Mouse (Mus musculus) neural tube, embryonic 13.5 days (tissue): ENCODE measurements around the gene Dvl3. TPM values are rescaled to one million over a fixed set of nuclear protein-coding genes. Genes with fewer than 3 reads are reported as not detected.
"Not testable (repeated sequence)": the region's sequence is repeated elsewhere in the genome, so short reads cannot be mapped to it uniquely, and the experiment has no call there.

Experiments
- ATAC-seq: fragments of 200-750 bp; cut with Nextera tagmentation; 2 replicates; pipeline ENCODE4 v1.8.0; 2017; ENCODE audit warnings: low read depth, mild to moderate bottlenecking, moderate TSS enrichment, moderate library complexity
- H3K27ac ChIP-seq: fragments of 300-500 bp; sonication (generic); replicated peaks from 2 replicates; pipeline ENCODE4 v1.5.1; 2015; ENCODE audit warnings: moderate library complexity, mild to moderate bottlenecking, inconsistent platforms
- H3K27me3 ChIP-seq: fragments of 300-500 bp; sonication (generic); 2 replicates; pipeline ENCODE4 v1.6.1; 2015; ENCODE audit warnings: mild to moderate bottlenecking, inconsistent platforms
- H3K36me3 ChIP-seq: fragments of 300-500 bp; sonication (generic); 2 replicates; pipeline ENCODE4 v1.6.1; 2015; ENCODE audit warnings: mild to moderate bottlenecking, inconsistent platforms
- H3K4me1 ChIP-seq: fragments of 300-500 bp; sonication (generic); replicated peaks from 2 replicates; pipeline ENCODE4 v1.6.1; 2015; ENCODE audit warnings: inconsistent platforms
- H3K4me2 ChIP-seq: fragments of 300-500 bp; sonication (generic); 2 replicates; pipeline ENCODE4 v1.6.1; 2015; ENCODE audit warnings: inconsistent platforms, mild to moderate bottlenecking, moderate library complexity
- H3K4me3 ChIP-seq: fragments of 300-500 bp; sonication (generic); 2 replicates; pipeline ENCODE4 v1.5.1; 2015; ENCODE audit warnings: mild to moderate bottlenecking, inconsistent platforms
- H3K9ac ChIP-seq: fragments of 300-500 bp; sonication (generic); 2 replicates; pipeline ENCODE4 v1.6.1; 2015; ENCODE audit warnings: moderate library complexity, mild to moderate bottlenecking, inconsistent platforms
- H3K9me3 ChIP-seq: fragments of 300-500 bp; sonication (generic); 2 replicates; pipeline ENCODE4 v1.6.1; 2016; ENCODE audit warnings: inconsistent platforms
- WGBS: fragments of 180-500 bp; shearing (Covaris S2); methylation state at CpG from one replicate; pipeline ENCODE4 v1.1.7; 2015; 5-methylcytosine and 5-hydroxymethylcytosine counted together
- polyA plus RNA-seq: library from polyadenylated mRNA; unstranded; fragments of >200 nt; fragmentation: Nextera tagmentation; extraction: Ambion mirVana; gene quantifications from 2 replicates; pipeline ENCODE4 v1.2.1, GENCODE M21; 2015

Gene Dvl3
- polyA plus RNA-seq: 48.5 and 55.4 TPM in 2 replicates

DNA sequence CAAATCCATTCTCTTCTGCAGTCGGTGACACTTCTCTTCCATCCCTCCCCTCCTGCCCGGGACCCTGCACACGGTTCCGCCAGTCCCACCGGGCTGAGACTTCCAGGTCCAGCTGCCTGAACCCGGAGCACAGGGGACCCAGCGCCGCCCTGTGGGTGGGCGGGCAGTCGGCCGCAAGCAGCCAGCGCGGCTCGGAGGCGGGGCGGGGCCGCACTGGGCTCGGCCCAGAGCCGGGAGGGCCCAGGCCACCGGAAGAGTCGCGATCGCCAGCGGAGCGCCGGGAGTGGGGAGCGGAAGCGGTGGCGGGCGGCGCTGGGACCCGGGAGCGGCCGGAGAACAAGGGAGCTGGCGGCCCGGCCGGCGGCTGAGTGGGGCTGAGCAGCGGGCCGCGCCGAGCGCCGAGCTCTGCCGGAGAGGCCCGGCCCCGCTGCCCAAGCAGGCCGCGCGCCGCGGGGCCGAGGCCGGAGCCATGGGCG is at the start of gene Dvl3:
Dvl3 (plus strand) TSS at position 257 of the 476 bp plus-strand sequence.
- under 1% methylated on average over 42 of the region's 55 CpGs for WGBS
- peak; percentile 94 for ATAC-seq
- H3K4me1 ChIP-seq: peaks cover 46% of the 10 kb centered on the region

DNA sequence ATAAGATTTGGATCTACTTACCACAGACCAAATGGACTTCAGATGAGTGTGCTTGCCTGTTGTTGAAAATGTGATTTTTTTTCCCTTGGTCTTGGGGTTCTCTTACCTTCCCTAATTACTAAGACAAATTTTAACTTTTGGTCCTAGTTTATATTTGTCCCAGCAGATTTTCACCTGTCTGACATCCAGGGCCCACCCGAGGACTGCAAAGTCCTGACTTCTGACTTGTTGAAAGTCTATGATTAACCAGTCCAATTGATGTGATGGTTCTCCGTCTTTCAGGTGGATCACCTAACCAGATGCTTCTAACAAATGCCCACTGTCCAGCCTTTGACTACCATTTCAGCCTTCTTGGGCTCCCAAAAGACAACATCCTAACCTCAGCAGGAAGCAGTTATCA is 45.8 kb upstream of the Dvl3 start:
- ATAC-seq: no peak
- Histone ChIP-seq H3K4me3 (no peak overlapping the region), H3K27me3 (no peaks in the 10 kb centered on the region), H3K4me2 (no peak overlapping the region), H3K27ac (no peak overlapping the region), H3K36me3 (no peaks in the 10 kb centered on the region), H3K9me3 (no peaks in the 10 kb centered on the region), H3K9ac (no peak overlapping the region), H3K4me1 (no peaks in the 10 kb centered on the region)
- WGBS: 91% methylated on average over 2 of the region's 2 CpGs

More for the DNA sequence above, at the start of gene Dvl3:
- no peaks in the 10 kb centered on the region for H3K27me3 ChIP-seq
- H3K27ac ChIP-seq: peak within 1 kb of the TSS; percentile 94
- no peaks in the 10 kb centered on the region for H3K9me3 ChIP-seq
- H3K36me3 ChIP-seq: peaks cover 29% of the 10 kb centered on the region
- H3K4me2 ChIP-seq: peak within 1 kb of the TSS; percentile 96
- H3K9ac ChIP-seq: peak within 1 kb of the TSS; percentile 99
- peak within 1 kb of the TSS; percentile 96 for H3K4me3 ChIP-seq

DNA sequence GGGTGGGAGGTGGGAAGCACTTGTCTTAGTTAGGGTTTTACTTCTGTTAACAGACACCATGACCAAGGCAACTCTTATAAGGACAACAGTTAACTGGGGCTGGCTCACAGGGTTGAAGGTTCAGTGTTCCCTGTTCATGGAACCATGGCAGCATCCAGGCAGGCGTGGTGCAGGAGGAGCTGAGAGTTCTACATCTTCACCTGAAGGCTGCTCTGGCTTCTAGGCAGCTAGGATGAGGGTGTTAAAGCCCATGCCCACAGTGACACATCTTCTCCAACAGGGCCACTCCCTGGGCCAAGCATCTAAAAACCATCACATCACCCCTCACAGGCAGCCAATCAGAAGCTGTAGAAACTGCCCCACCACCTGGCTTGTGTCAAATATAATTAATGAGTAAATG is 45.1 kb upstream of the Dvl3 start:
- no peaks in the 10 kb centered on the region for H3K4me1 ChIP-seq
- H3K27me3 ChIP-seq: no peaks in the 10 kb centered on the region
- H3K27ac ChIP-seq: no peak overlapping the region
- 82% methylated on average over 1 of the region's 1 CpGs for WGBS
- no peak for ATAC-seq
- no peak overlapping the region for H3K9ac ChIP-seq
- no peak overlapping the region for H3K4me2 ChIP-seq
- no peaks in the 10 kb centered on the region for H3K9me3 ChIP-seq
- no peak overlapping the region for H3K4me3 ChIP-seq
- H3K36me3 ChIP-seq: no peaks in the 10 kb centered on the region

DNA sequence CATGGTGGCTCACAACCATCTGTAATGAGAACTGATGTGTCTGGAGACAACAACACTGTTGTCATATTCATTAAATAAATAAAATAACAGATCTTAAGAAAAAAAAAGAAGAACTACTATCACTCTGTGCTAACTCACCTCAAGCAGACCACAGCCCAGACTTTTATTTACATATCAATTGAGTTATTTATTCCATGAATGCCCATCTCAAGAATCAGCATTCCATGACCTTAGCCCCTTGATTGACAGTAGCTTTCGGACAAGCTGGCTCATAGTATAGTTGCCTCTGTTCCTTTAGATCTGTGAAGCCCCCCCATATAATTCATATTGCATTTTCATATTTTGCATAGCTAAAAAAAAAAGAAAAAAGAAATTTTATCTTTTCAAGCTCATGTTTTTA is 43.0 kb upstream of the Dvl3 start:
- Histone ChIP-seq H3K9ac (no peak overlapping the region), H3K4me2 (no peak overlapping the region), H3K4me3 (no peak overlapping the region), H3K9me3 (no peaks in the 10 kb centered on the region), H3K27ac (no peak overlapping the region), H3K36me3 (no peaks in the 10 kb centered on the region), H3K27me3 (no peaks in the 10 kb centered on the region), H3K4me1 (peaks cover 7% of the 10 kb centered on the region)
- ATAC-seq: no peak
- 81% methylated on average over 1 of the region's 1 CpGs for WGBS

DNA sequence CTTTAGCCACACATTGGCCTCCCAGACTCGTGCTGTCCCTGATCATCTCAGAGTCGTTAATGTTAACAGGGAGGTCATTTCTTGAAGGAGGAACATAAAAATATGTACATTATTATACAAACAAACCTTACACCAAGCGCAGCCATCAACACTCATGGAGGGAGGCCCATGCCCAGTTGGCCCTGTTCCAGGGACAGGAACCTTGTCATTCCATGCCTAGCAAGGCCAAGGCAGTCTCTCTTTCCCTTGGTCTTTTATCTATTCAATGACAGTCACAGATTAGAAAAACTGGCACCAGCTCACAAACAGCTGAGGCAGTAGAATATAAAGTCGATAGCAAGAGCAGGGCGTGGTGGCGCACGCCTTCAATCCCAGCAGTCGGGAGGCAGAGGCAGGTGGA is 42.6 kb upstream of the Dvl3 start:
- no peak for ATAC-seq
- Histone ChIP-seq H3K9me3 (no peaks in the 10 kb centered on the region), H3K4me3 (no peak overlapping the region), H3K9ac (no peak overlapping the region), H3K4me1 (peaks cover 7% of the 10 kb centered on the region), H3K4me2 (no peak overlapping the region), H3K36me3 (no peaks in the 10 kb centered on the region), H3K27me3 (no peaks in the 10 kb centered on the region), H3K27ac (no peak overlapping the region)
- 91% methylated on average over 8 of the region's 8 CpGs for whole genome bisulfite sequencing

DNA sequence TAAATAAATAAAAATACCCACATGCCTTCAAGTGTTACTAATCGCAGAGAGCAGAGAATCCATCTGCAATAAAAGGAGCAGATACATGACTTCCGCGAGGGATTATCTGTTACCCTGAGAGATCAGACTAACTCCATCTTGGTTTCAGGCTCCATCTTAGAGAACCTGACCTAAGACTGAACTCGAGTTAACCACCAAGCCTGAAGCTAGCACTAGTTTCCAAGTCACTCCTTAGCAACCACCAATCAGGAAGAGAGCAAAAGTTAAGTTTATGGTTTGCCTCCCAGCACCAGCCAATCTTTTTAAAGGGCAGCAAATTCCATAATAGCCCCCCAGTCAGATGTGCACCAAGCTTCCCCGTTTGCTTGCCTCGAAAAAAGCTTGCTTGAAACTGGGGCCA is 42.0 kb upstream of the Dvl3 start:
- Histone ChIP-seq H3K9me3 (no peaks in the 10 kb centered on the region), H3K27me3 (no peaks in the 10 kb centered on the region), H3K4me3 (no peak overlapping the region), H3K9ac (no peak overlapping the region), H3K4me1 (peaks cover 7% of the 10 kb centered on the region), H3K36me3 (no peaks in the 10 kb centered on the region), H3K27ac (no peak overlapping the region), H3K4me2 (no peak overlapping the region)
- 89% methylated on average over 6 of the region's 6 CpGs for WGBS
- no peak for ATAC-seq

DNA sequence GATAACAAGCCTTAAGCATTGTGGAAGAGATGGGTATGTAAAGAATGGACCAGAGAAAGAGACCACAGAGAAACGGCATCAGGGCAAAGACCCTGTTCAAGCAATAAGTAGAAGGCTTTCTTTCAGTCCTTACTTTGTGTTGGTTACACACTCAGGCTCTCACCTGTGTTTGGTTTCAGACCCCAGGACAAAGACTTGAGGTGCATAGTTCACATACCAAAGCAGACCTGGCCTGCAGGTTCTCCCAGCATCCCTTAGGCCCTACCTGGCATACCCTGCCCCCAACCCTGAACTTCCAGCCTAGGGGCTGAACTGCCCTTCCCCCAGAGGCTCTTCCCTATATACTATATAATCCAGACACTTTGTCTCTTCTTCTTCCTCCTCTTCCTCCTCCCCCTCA is 41.4 kb upstream of the Dvl3 start:
- ATAC-seq: no peak
- Histone ChIP-seq H3K9me3 (no peaks in the 10 kb centered on the region), H3K4me2 (no peak overlapping the region), H3K4me1 (peaks cover 7% of the 10 kb centered on the region), H3K27ac (no peak overlapping the region), H3K9ac (no peak overlapping the region), H3K4me3 (no peak overlapping the region), H3K27me3 (no peaks in the 10 kb centered on the region), H3K36me3 (no peaks in the 10 kb centered on the region)
- WGBS: 88% methylated on average over 1 of the region's 1 CpGs

DNA sequence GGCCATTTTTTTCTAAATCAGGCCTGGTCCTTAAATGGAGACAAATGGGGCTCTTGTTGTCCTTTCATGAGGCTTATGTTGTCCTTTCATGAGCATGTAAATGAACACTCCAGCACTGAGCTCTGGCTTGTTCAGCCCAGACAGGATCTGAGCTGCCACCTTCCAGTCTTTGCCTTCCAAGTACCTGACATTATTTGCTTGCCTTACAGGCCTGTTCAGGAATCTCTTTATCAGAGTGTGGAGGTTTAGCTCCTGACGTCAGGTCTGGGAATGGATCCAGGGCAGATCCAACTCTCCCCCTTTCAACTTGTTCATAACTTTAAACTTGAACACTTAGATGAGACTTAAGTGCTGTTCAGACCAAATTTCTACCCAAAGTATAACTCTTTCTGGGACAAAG is 39.9 kb upstream of the Dvl3 start:
- Histone ChIP-seq H3K4me1 (peaks cover 7% of the 10 kb centered on the region), H3K27me3 (no peaks in the 10 kb centered on the region), H3K4me2 (no peak overlapping the region), H3K9me3 (no peaks in the 10 kb centered on the region), H3K4me3 (no peak overlapping the region), H3K9ac (no peak overlapping the region), H3K27ac (no peak overlapping the region), H3K36me3 (no peaks in the 10 kb centered on the region)
- no peak for ATAC-seq
- WGBS: 59% methylated on average over 1 of the region's 1 CpGs

DNA sequence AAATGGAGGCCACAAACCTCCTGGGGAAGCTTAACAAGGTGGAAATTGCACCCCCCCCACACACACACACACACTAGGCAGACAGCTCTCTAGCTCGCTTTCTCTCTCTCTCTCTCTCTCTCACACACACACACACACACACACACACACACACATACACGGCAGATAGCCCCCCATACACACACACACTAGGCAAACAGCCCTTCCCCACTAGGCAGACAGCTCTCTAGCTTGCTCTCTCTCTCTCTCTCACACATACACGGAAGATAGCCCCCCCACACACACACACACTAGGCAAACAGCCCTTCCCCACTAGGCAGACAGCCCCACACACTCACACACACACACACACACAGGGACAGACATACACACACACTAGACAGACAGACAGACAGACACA is 39.5 kb upstream of the Dvl3 start:
- H3K27ac ChIP-seq: no peak overlapping the region
- ATAC-seq: no peak
- no peaks in the 10 kb centered on the region for H3K9me3 ChIP-seq
- no peak overlapping the region for H3K4me3 ChIP-seq
- H3K4me2 ChIP-seq: no peak overlapping the region
- H3K9ac ChIP-seq: no peak overlapping the region
- H3K36me3 ChIP-seq: no peaks in the 10 kb centered on the region
- no peaks in the 10 kb centered on the region for H3K27me3 ChIP-seq
- peaks cover 7% of the 10 kb centered on the region for H3K4me1 ChIP-seq
- WGBS: 54% methylated on average over 3 of the region's 3 CpGs

DNA sequence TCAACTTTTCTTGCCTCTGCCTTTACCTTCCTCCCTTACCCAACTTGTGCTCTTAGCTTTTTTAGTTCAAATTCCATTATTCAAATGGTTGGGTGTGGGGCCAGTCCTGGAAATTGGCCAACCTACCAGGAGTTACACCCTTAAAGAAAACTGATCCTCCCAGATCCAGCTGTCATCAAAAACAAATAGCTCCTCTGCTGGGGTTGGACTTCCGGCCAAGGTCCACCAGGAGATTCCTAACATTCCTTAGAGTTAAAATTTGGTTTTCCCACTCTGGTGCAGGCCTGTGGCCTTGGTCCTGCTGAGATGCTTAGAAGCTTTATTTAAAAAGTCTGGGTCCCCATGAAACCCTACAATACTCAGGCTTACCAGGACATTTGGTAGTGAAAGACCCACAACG is 38.3 kb upstream of the Dvl3 start:
- Histone ChIP-seq H3K27ac (no peak overlapping the region), H3K36me3 (no peaks in the 10 kb centered on the region), H3K4me2 (no peak overlapping the region), H3K9me3 (no peaks in the 10 kb centered on the region), H3K4me1 (peaks cover 7% of the 10 kb centered on the region), H3K9ac (no peak overlapping the region), H3K27me3 (no peaks in the 10 kb centered on the region), H3K4me3 (no peak overlapping the region)
- ATAC-seq: no peak
- 62% methylated on average over 2 of the region's 2 CpGs for WGBS

DNA sequence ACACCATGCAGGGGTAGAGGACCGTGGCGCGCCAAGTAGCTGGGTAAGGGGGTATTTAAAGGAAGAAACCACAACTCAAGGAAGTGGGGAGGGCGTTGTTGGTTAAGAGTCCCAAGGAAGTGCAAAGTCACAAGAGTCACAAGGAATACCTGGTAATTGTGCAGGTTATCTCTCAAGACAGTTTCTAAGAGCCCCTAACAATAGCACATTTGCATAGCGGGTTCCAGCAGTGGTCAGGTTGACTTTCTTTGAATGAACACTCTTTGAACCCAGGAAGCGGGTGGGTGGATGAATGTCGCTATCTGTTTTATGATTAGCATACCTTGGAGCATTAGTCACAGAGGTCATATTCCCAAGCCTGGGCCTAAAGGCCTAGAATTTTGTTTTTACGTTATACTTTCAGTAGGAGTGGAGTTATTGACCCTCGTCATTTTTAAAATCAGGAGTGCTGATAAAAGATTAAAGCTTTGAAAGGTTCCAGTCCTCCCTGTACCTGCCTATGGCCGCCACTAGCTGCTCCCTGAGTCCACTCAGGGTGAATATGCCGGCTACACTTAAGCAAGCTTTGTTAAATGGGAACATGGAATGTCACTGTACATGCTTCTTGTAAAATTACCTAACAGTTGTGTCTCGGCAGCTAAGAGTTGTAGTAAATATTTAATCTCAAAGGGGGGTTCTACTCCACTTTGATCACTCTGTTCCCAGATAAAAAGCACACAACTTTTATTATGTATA is 37.6 kb upstream of the Dvl3 start:
- H3K27ac ChIP-seq, H3K4me2 ChIP-seq, H3K4me1 ChIP-seq, H3K9me3 ChIP-seq, H3K36me3 ChIP-seq, ATAC-seq, H3K4me3 ChIP-seq, H3K9ac ChIP-seq, H3K27me3 ChIP-seq: not testable (repeated sequence)
- whole genome bisulfite sequencing: 95% methylated on average over 12 of the region's 12 CpGs

DNA sequence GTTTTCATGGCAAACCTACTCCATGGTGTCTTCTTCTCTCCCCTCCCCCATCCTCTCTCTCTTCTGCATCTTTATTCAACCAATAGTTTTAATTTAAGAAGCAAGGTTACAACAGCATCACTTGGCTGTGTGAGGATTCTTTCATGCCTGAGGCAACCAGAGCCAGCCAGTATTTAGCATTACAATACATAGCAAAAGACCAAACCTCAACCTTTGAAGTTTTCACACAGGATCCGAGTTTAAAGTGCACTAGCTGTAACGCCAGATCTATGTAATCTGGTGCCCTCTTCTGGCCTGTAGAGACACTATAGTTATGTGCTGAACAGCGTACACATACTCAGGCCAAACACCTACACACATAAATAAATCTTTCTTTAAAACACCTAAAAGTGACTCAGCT is 36.7 kb upstream of the Dvl3 start:
- ATAC-seq: no peak; the same call in 1 of the 2 replicates
- WGBS: 27% methylated on average over 3 of the region's 3 CpGs

DNA sequence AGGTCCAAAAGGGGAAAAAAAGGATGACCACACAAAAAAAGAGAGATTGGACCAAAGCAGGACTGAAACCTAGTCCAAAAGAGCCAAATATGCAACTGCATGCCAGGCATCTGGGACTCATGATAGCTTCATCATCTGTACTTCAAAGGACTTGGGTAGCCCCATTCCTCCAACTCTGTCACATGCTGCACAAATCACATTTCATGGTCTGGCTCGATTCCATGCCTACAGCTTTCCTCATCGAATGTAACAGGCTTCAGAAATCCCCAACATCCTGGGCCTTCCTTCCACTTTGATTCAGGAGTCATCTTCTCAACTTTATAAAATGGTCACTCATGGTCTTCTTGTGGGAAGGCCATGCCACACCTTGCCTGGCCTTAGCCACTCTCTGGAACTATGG is 35.0 kb upstream of the Dvl3 start:
- 81% methylated on average over 2 of the region's 2 CpGs for WGBS
- peaks cover 7% of the 10 kb centered on the region for H3K4me1 ChIP-seq
- H3K27me3 ChIP-seq: no peaks in the 10 kb centered on the region
- no peak overlapping the region for H3K4me2 ChIP-seq
- no peak for ATAC-seq
- H3K27ac ChIP-seq: no peak overlapping the region
- no peaks in the 10 kb centered on the region for H3K36me3 ChIP-seq
- no peaks in the 10 kb centered on the region for H3K9me3 ChIP-seq
- no peak overlapping the region for H3K4me3 ChIP-seq
- H3K9ac ChIP-seq: no peak overlapping the region

More for the DNA sequence above, 36.7 kb upstream of the Dvl3 start:
- Histone ChIP-seq H3K9ac (no peak overlapping the region), H3K9me3 (no peaks in the 10 kb centered on the region), H3K27ac (no peak overlapping the region), H3K4me2 (no peak overlapping the region), H3K27me3 (no peaks in the 10 kb centered on the region), H3K36me3 (no peaks in the 10 kb centered on the region), H3K4me1 (peaks cover 7% of the 10 kb centered on the region), H3K4me3 (no peak overlapping the region)
